Mouse (Mus musculus): Measurements from ENCODE around the gene Kifc3. TPM values are rescaled to one million over a fixed set of nuclear protein-coding genes. Genes with fewer than 3 reads are reported as not detected.
"Not testable (repeated sequence)": the region's sequence is repeated elsewhere in the genome, so short reads cannot be mapped to it uniquely, and the experiment has no call there.

Kifc3 gene
- total and polyA plus RNA-seq, 2 experiments from 2014 or later = 32.7 to 54.1 TPM

GRCm38 (mm10) chr8:95172433-95172832 lies 30.2 kb downstream of the Kifc3 start:
- WGBS = 30% methylated on average over 5 of the region's 5 CpGs
- ATAC-seq (no peak), DNase-seq (no peak)
- no peak for TF ChIP-seq CTCF (IDR thresholded peaks at IDR 0.05; ENCODE audit: low read depth)
- H3K4me3 ChIP-seq (ENCODE audit: low read depth, low read length) = no peak overlapping the region
- no peak overlapping the region for H3K4me2 ChIP-seq (ENCODE audit: low read depth)
- peaks cover 5% of the 10 kb centered on the region; the same call in 1 of the 2 replicates for H3K4me1 ChIP-seq (ENCODE audit: insufficient read depth)
- H3K9me3 ChIP-seq (ENCODE audit: low read length) = no peaks in the 10 kb centered on the region
- H3K27ac ChIP-seq (ENCODE audit: low read depth, low read length) = no peak overlapping the region
- H3K9ac ChIP-seq = no peak overlapping the region
- no peaks in the 10 kb centered on the region for H3K27me3 ChIP-seq (ENCODE audit: insufficient read depth, low read length)
- no peaks in the 10 kb centered on the region for H3K36me3 ChIP-seq (ENCODE audit: insufficient read depth)

GRCm38 (mm10) chr8:95167726-95168125 lies 34.9 kb downstream of the Kifc3 start:
- no peak for TF ChIP-seq CTCF (IDR thresholded peaks at IDR 0.05; ENCODE audit: low read depth)
- no peak overlapping the region for H3K9ac ChIP-seq
- H3K4me2 ChIP-seq (ENCODE audit: low read depth) = no peak overlapping the region
- ATAC-seq (no peak), DNase-seq (no peak)
- no peak overlapping the region for H3K27ac ChIP-seq (ENCODE audit: low read depth, low read length)
- no peaks in the 10 kb centered on the region for H3K9me3 ChIP-seq (ENCODE audit: low read length)
- no peak overlapping the region for H3K4me3 ChIP-seq (ENCODE audit: low read depth, low read length)
- no peaks in the 10 kb centered on the region for H3K36me3 ChIP-seq (ENCODE audit: insufficient read depth)
- H3K27me3 ChIP-seq (ENCODE audit: insufficient read depth, low read length) = no peaks in the 10 kb centered on the region
- WGBS = 60% methylated on average over 5 of the region's 5 CpGs
- no peaks in the 10 kb centered on the region for H3K4me1 ChIP-seq (ENCODE audit: insufficient read depth)

DNA sequence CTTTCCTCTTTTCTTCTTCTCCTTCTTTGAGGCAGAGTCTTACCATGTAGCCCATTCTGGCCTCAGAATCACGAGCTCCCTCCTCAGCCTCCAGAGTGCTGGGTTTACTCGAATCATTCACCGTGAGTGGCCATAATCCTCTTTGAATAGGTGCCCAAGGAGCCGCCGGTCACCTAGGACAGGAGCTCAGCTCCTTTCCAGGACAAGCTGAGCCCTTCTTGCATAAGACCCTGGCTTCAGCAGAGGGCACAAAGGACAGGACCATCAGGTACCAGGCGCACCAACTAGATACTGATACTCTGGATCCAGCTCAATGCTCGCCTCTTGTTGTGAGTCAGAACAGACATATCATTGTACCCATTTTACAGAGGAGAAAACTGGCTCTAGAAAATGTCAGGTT lies 36.2 kb downstream of the Kifc3 start:
- no peak for DNase-seq
- Histone ChIP-seq H3K9ac (no peak overlapping the region), H3K36me3 (ENCODE audit: insufficient read depth) (no peaks in the 10 kb centered on the region), H3K4me2 (ENCODE audit: low read depth) (no peak overlapping the region), H3K27ac (ENCODE audit: low read depth, low read length) (no peak overlapping the region), H3K4me1 (ENCODE audit: insufficient read depth) (no peaks in the 10 kb centered on the region), H3K27me3 (ENCODE audit: insufficient read depth, low read length) (no peaks in the 10 kb centered on the region), H3K4me3 (ENCODE audit: low read depth, low read length) (no peak overlapping the region), H3K9me3 (ENCODE audit: low read length) (no peaks in the 10 kb centered on the region)
- 58% methylated on average over 7 of the region's 7 CpGs for WGBS
- TF ChIP-seq CTCF (IDR thresholded peaks at IDR 0.05; ENCODE audit: low read depth) = no peak
- ATAC-seq = no peak

GRCm38 (mm10) chr8:95165923-95166322 lies 36.7 kb downstream of the Kifc3 start:
- Histone ChIP-seq H3K36me3 (ENCODE audit: insufficient read depth) (no peaks in the 10 kb centered on the region), H3K4me3 (ENCODE audit: low read depth, low read length) (no peak overlapping the region), H3K9ac (no peak overlapping the region), H3K4me1 (ENCODE audit: insufficient read depth) (no peaks in the 10 kb centered on the region), H3K4me2 (ENCODE audit: low read depth) (no peak overlapping the region), H3K27ac (ENCODE audit: low read depth, low read length) (no peak overlapping the region), H3K9me3 (ENCODE audit: low read length) (no peaks in the 10 kb centered on the region), H3K27me3 (ENCODE audit: insufficient read depth, low read length) (no peaks in the 10 kb centered on the region)
- DNase-seq (no peak), ATAC-seq (peak; percentile 65)
- 42% methylated on average over 11 of the region's 11 CpGs for WGBS
- TF ChIP-seq CTCF (IDR thresholded peaks at IDR 0.05; ENCODE audit: low read depth) = no peak

- Histone ChIP-seq H3K4me3 (ENCODE audit: low read depth, low read length) (no peak overlapping the region), H3K36me3 (ENCODE audit: insufficient read depth) (no peaks in the 10 kb centered on the region), H3K9me3 (ENCODE audit: low read length) (no peaks in the 10 kb centered on the region), H3K27me3 (ENCODE audit: insufficient read depth, low read length) (no peaks in the 10 kb centered on the region), H3K4me2 (ENCODE audit: low read depth) (no peak overlapping the region), H3K4me1 (ENCODE audit: insufficient read depth) (no peaks in the 10 kb centered on the region), H3K9ac (no peak overlapping the region), H3K27ac (ENCODE audit: low read depth, low read length) (no peak overlapping the region)
- ATAC-seq (no peak), DNase-seq (no peak)
- WGBS = 58% methylated on average over 7 of the region's 7 CpGs
- TF ChIP-seq CTCF (IDR thresholded peaks at IDR 0.05; ENCODE audit: low read depth) = no peak
Measured at GRCm38 (mm10) chr8:95164469-95164868, 38.1 kb downstream of the Kifc3 start.

- not testable (repeated sequence) for H3K9ac ChIP-seq; H3K27me3 ChIP-seq (ENCODE audit: insufficient read depth, low read length); DNase-seq; H3K27ac ChIP-seq (ENCODE audit: low read depth, low read length); H3K4me3 ChIP-seq (ENCODE audit: low read depth, low read length); ATAC-seq; H3K9me3 ChIP-seq (ENCODE audit: low read length); H3K4me1 ChIP-seq (ENCODE audit: insufficient read depth); H3K36me3 ChIP-seq (ENCODE audit: insufficient read depth); H3K4me2 ChIP-seq (ENCODE audit: low read depth)
- 80% methylated on average over 2 of the region's 2 CpGs for WGBS
Measured at GRCm38 (mm10) chr8:95163969-95164368, 38.6 kb downstream of the Kifc3 start.

DNA sequence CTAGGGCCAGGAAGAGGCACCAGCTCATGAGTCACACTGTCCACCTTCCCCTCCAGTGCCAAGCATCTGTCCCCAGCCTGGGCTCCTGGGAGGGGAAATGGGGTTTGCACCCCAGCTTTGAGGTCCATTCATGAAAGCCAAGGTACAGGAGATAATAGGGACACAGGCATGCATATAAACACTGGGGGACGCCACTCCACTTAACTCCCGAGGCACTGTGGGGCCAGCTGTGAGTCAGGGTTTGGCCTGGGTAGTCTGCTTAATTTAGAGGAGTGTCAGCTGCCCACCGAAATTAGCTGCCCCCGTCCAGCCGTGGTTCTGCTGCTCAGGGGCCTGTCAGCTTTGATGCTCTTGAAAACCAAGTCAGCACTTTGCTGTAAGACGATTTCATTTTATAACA lies 39.8 kb downstream of the Kifc3 start:
- DNase-seq = no peak
- Histone ChIP-seq H3K9ac (no peak overlapping the region), H3K36me3 (ENCODE audit: insufficient read depth) (no peaks in the 10 kb centered on the region), H3K4me2 (ENCODE audit: low read depth) (no peak overlapping the region), H3K4me3 (ENCODE audit: low read depth, low read length) (no peak overlapping the region), H3K27ac (ENCODE audit: low read depth, low read length) (no peak overlapping the region), H3K9me3 (ENCODE audit: low read length) (no peaks in the 10 kb centered on the region), H3K27me3 (ENCODE audit: insufficient read depth, low read length) (no peaks in the 10 kb centered on the region), H3K4me1 (ENCODE audit: insufficient read depth) (no peaks in the 10 kb centered on the region)
- ATAC-seq = no peak
- WGBS = 54% methylated on average over 6 of the region's 6 CpGs
- no peak for TF ChIP-seq CTCF (IDR thresholded peaks at IDR 0.05; ENCODE audit: low read depth)

- Histone ChIP-seq H3K4me1 (ENCODE audit: insufficient read depth) (no peaks in the 10 kb centered on the region), H3K4me3 (ENCODE audit: low read depth, low read length) (no peak overlapping the region), H3K9me3 (ENCODE audit: low read length) (no peaks in the 10 kb centered on the region), H3K36me3 (ENCODE audit: insufficient read depth) (no peaks in the 10 kb centered on the region), H3K27ac (ENCODE audit: low read depth, low read length) (no peak overlapping the region), H3K4me2 (ENCODE audit: low read depth) (no peak overlapping the region), H3K27me3 (ENCODE audit: insufficient read depth, low read length) (no peaks in the 10 kb centered on the region), H3K9ac (no peak overlapping the region)
- TF ChIP-seq CTCF (IDR thresholded peaks at IDR 0.05; ENCODE audit: low read depth) = no peak
- ATAC-seq (no peak), DNase-seq (no peak)
- 83% methylated on average over 3 of the region's 3 CpGs for WGBS
Measured at GRCm38 (mm10) chr8:95159344-95159743, 43.3 kb downstream of the Kifc3 start.
